Mouse (Mus musculus): ENCODE results near the gene Ak4. TPM values are rescaled to one million over a fixed set of nuclear protein-coding genes. Genes with fewer than 3 reads are reported as not detected.

Gene Ak4
- polyA plus RNA-seq, 1 experiment, result 0.39 TPM

DNA sequence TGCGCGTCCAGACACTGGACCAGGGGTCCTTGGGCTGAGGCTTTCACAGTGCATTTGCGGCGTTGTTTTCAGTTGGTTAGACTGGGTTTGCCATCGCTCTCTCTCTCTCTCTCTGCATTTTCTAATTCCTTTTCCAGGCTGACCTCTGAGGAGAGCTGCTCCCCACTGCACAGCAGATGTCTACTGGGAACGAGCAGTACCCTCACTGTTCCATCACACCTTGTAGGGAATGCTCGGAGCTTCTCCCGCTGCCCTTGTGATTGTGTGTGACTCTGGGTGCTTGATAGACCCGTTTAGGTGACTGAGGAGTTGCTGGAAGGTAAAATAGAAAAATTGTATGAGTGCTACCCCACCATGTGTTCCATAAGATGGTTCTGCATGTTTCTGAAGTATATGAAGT lies 33.8 kb downstream of the Ak4 start:
- no peak for TF ChIP-seq POLR2A (IDR thresholded peaks at IDR 0.05; ENCODE audit: borderline replicate concordance, low read depth, low read length)
- TF ChIP-seq CTCF (IDR thresholded peaks at IDR 0.05; ENCODE audit: low read depth, low read length), result no peak
- no peak overlapping the region for H3K4me3 ChIP-seq (ENCODE audit: insufficient read depth, low read length)
- H3K27ac ChIP-seq (ENCODE audit: insufficient read depth, low read depth, low read length), result no peak overlapping the region
- H3K4me1 ChIP-seq (ENCODE audit: control insufficient read depth, insufficient read depth, low read length), result no peaks in the 10 kb centered on the region

DNA sequence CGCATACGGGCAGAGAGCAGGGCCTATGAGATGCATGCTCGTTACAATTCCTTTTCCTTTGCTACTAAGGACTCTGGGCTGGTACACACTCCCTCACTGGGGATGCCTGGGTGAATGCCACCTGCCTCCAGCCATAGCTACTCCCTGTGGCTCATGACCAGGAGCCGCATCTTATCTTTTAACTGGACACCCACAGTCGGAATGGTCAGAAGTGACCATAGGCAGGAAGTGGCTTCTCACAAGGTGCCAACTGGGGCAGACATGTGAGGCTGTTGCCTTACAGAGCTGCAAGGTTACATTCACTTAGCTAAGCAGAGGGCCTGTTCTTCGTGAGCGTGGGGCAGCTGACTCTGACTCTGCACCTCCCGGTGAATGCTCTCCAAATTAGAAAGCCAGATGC lies 38.1 kb downstream of the Ak4 start:
- TF ChIP-seq POLR2A (IDR thresholded peaks at IDR 0.05; ENCODE audit: borderline replicate concordance, low read depth, low read length), result no peak
- Histone ChIP-seq H3K27ac (ENCODE audit: insufficient read depth, low read depth, low read length) (no peak overlapping the region), H3K4me1 (ENCODE audit: control insufficient read depth, insufficient read depth, low read length) (no peaks in the 10 kb centered on the region), H3K4me3 (ENCODE audit: insufficient read depth, low read length) (no peak overlapping the region)

DNA sequence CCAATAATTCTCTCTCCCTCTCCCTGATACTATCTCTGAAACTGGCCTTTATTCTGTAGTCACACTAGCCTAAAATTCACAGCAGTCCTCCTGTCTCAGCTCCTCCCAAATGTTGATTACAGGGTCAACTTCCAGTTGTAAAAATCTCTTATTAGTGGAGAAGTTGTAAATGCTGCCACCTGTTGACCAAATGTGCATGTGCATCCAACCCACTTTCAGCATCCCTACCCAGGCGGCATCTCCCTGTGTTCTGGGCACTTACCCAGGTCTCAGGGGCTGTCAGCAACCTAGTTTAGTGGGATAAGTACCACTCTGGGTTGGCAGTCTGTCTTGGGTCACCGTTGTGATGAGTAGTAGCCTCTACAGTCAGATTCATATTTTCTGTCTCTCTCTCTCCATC lies 39.3 kb downstream of the Ak4 start:
- TF ChIP-seq CTCF (IDR thresholded peaks at IDR 0.05; ENCODE audit: low read depth, low read length) (peak; percentile 45), POLR2A (IDR thresholded peaks at IDR 0.05; ENCODE audit: borderline replicate concordance, low read depth, low read length) (no peak)
- H3K4me3 ChIP-seq (ENCODE audit: insufficient read depth, low read length), result no peak overlapping the region
- H3K27ac ChIP-seq (ENCODE audit: insufficient read depth, low read depth, low read length), result no peak overlapping the region
- no peaks in the 10 kb centered on the region for H3K4me1 ChIP-seq (ENCODE audit: control insufficient read depth, insufficient read depth, low read length)

DNA sequence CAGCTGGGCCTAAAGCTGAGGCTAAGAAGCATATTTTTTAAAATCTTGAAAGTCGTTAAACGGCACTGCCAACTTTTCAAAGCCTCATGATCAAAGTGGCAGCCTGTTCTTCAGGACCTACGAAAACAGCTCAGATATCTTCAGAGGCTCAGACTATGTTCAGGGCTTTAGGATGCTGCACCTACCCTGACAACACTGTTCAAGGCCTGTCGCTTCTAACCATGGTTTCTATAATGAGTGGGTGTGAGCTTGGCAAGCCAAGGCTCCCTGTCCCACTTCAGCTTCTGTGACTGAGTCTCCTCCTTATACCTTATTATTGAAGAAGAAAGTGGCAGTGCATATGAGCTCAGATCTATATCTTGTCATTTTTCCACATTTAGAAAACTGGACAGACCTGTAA lies 40.3 kb downstream of the Ak4 start:
- TF ChIP-seq POLR2A (IDR thresholded peaks at IDR 0.05; ENCODE audit: borderline replicate concordance, low read depth, low read length) (no peak), CTCF (IDR thresholded peaks at IDR 0.05; ENCODE audit: low read depth, low read length) (no peak)
- Histone ChIP-seq H3K4me1 (ENCODE audit: control insufficient read depth, insufficient read depth, low read length) (no peaks in the 10 kb centered on the region), H3K27ac (ENCODE audit: insufficient read depth, low read depth, low read length) (no peak overlapping the region), H3K4me3 (ENCODE audit: insufficient read depth, low read length) (no peak overlapping the region)

DNA sequence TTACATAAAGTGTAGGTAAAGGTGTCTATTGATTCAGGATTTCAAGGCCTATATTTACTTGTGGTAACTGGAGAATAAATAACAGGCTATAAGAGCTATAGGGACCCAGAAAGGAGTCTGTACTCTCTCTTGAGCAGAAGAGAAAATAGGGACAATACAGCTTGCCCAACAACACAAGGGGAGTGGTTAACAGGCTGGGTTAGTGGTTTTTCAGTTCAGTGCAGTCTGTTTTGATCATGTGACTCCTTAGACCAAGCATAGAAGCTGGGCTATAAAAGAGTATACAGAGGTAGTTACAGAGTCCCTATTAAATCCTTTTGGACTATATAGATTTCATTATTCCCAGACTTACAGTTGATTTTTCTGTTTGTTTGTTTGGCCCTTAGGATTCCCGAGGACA lies 41.0 kb downstream of the Ak4 start:
- H3K4me3 ChIP-seq (ENCODE audit: insufficient read depth, low read length), result no peak overlapping the region
- no peaks in the 10 kb centered on the region for H3K4me1 ChIP-seq (ENCODE audit: control insufficient read depth, insufficient read depth, low read length)
- no peak overlapping the region for H3K27ac ChIP-seq (ENCODE audit: insufficient read depth, low read depth, low read length)
- no peak for TF ChIP-seq CTCF (IDR thresholded peaks at IDR 0.05; ENCODE audit: low read depth, low read length)
- TF ChIP-seq POLR2A (IDR thresholded peaks at IDR 0.05; ENCODE audit: borderline replicate concordance, low read depth, low read length), result no peak

DNA sequence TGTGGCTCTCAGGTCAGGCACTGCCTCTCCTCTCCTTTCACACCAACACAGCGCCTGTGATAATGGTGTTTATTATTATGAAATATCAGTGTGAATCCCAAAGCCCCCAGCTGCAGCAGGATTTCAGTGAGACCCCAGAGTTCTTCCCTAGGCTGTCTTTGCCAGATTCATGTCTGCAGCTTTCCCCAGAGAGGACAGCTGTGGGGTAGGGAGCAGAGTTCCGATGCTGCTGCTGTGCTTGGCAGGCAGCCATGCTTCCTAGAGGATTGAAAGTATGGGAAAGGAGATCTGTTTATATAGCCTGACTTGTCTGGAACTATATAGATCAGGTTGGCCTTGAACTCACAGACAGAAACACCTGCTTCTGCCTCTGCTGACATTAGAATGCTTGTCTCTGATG lies 43.0 kb downstream of the Ak4 start:
- no peak overlapping the region for H3K27ac ChIP-seq (ENCODE audit: insufficient read depth, low read depth, low read length)
- no peaks in the 10 kb centered on the region for H3K4me1 ChIP-seq (ENCODE audit: control insufficient read depth, insufficient read depth, low read length)
- TF ChIP-seq CTCF (IDR thresholded peaks at IDR 0.05; ENCODE audit: low read depth, low read length) (no peak), POLR2A (IDR thresholded peaks at IDR 0.05; ENCODE audit: borderline replicate concordance, low read depth, low read length) (no peak)
- no peak overlapping the region for H3K4me3 ChIP-seq (ENCODE audit: insufficient read depth, low read length)

DNA sequence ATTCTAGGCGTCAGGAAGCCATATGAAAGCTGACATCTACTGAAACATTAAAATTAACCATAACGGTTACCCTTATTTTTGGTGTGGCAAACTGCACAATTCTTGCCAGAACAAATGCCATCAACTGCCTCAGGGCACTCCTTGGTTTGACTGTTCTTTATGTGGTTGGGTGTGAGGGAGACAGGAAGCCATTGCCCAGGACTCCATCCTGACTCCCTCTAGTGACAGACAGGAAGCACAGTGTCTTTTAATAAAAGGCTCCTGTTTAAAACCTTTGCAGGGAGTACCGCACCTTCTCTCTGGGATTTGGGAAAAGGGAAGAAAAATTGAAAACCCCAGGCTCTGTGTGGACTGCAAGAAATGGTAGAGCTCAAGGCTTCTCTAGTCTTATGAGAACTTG lies 47.2 kb downstream of the Ak4 start:
- Histone ChIP-seq H3K27ac (ENCODE audit: insufficient read depth, low read depth, low read length) (no peak overlapping the region), H3K4me3 (ENCODE audit: insufficient read depth, low read length) (no peak overlapping the region), H3K4me1 (ENCODE audit: control insufficient read depth, insufficient read depth, low read length) (no peaks in the 10 kb centered on the region)
- TF ChIP-seq POLR2A (IDR thresholded peaks at IDR 0.05; ENCODE audit: borderline replicate concordance, low read depth, low read length), result no peak

DNA sequence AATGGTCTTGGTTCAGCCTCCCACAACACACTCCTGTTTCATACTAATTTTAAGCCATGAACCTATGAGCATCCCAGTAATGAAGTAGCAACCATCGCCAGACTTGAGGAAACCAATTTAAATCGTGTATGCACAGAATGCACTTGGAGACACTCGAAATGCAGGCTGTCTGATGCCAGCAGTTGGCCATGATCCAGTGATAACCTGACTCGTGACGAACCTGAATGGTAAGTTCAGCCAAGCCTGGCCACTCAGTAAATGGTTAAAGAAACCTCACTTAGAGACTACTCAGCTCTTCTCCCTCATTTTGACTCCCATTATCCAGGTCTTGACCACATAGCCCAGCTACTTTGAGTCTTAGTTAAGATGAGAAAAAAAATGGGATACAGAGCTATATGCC lies 50.2 kb downstream of the Ak4 start:
- no peak for TF ChIP-seq CTCF (IDR thresholded peaks at IDR 0.05; ENCODE audit: low read depth, low read length)
- TF ChIP-seq POLR2A (IDR thresholded peaks at IDR 0.05; ENCODE audit: borderline replicate concordance, low read depth, low read length), result no peak
- Histone ChIP-seq H3K27ac (ENCODE audit: insufficient read depth, low read depth, low read length) (no peak overlapping the region), H3K4me1 (ENCODE audit: control insufficient read depth, insufficient read depth, low read length) (no peaks in the 10 kb centered on the region), H3K4me3 (ENCODE audit: insufficient read depth, low read length) (no peak overlapping the region)

DNA sequence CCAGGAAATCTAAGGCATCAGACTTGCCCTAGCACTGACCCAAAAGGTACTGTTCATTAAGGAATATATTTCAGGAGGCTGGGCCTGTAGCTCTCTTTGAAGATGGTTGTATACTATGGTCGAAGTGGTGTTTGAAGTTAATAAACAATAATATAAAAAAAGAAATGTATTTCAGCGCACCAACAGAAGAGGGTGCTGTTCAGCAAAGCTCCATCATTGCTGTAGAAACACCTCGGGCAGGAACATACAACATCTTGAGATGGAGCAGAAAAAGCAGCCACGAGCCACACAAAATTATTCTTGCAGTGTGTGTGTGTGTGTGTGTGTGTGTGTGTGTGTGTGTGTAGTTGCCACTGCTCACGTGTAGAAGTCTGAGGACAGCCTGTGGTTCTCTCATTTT lies 51.5 kb downstream of the Ak4 start:
- Histone ChIP-seq H3K4me3 (ENCODE audit: insufficient read depth, low read length) (no peak overlapping the region), H3K27ac (ENCODE audit: insufficient read depth, low read depth, low read length) (no peak overlapping the region), H3K4me1 (ENCODE audit: control insufficient read depth, insufficient read depth, low read length) (no peaks in the 10 kb centered on the region)
- no peak for TF ChIP-seq CTCF (IDR thresholded peaks at IDR 0.05; ENCODE audit: low read depth, low read length)

DNA sequence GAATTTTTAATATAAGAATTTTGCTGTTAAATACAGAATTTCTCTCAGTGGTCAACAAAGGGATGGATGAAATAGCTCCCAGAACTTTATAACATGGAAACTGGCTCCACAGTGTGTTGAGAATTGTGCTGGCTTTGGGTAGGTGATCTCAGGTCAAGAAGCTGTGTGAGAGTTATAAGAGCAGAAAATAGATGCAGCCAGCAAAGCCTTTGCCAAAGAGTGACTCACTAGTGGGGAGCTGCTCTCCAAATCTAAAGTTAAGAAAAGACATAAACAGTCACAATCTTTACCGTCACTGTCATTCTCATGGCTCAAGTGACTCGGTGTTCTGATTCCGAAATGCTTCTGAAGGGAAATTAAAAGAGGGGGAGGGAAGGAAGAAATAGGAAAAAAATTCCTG lies 53.7 kb downstream of the Ak4 start:
- no peak overlapping the region for H3K4me3 ChIP-seq (ENCODE audit: insufficient read depth, low read length)
- no peaks in the 10 kb centered on the region for H3K4me1 ChIP-seq (ENCODE audit: control insufficient read depth, insufficient read depth, low read length)
- TF ChIP-seq POLR2A (IDR thresholded peaks at IDR 0.05; ENCODE audit: borderline replicate concordance, low read depth, low read length) (no peak), CTCF (IDR thresholded peaks at IDR 0.05; ENCODE audit: low read depth, low read length) (no peak)
- H3K27ac ChIP-seq (ENCODE audit: insufficient read depth, low read depth, low read length), result no peak overlapping the region

DNA sequence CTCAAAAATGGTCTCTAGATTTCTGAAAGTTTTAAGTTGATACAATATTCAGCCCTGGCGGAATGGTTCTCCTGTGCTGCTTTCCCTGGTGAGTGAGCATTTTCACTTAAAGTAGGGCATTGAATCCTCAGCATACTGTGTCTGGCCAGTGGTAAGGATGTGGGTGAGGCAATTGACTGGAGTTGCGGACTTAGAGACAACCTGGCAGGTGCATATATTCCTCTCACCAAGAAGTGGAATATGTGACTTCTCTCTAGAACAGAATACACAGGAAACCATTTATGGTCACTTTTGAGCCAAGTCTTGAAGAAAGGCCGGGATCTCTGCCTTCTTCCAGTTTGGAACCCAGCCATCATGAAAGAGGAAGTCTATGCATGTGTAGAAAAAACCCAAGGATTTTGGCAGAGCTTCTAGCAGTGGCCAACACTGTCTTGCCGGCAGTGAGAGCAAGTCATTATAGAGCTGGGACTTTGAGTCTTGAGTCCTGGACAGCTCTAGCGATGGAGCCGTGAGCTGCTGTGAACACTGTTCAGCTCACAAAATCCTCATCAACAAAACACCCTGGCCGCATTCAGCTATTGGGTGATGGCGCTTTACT lies 71.3 kb downstream of the Ak4 start:
- H3K4me1 ChIP-seq (ENCODE audit: control insufficient read depth, insufficient read depth, low read length), result peaks cover 4% of the 10 kb centered on the region; the same call in 1 of the 2 replicates
- no peak for TF ChIP-seq CTCF (IDR thresholded peaks at IDR 0.05; ENCODE audit: low read depth, low read length)
- no peak for TF ChIP-seq POLR2A (IDR thresholded peaks at IDR 0.05; ENCODE audit: borderline replicate concordance, low read depth, low read length)

More for the DNA sequence above, 71.3 kb downstream of the Ak4 start:
- Histone ChIP-seq H3K27ac (ENCODE audit: insufficient read depth, low read depth, low read length) (no peak overlapping the region), H3K4me3 (ENCODE audit: insufficient read depth, low read length) (no peak overlapping the region)

Measured in bone marrow macrophage, adult 2 months (primary cell).